Comparison of ENCODE assay signal across 14 mouse cellular contexts in the genomic region with DNA sequence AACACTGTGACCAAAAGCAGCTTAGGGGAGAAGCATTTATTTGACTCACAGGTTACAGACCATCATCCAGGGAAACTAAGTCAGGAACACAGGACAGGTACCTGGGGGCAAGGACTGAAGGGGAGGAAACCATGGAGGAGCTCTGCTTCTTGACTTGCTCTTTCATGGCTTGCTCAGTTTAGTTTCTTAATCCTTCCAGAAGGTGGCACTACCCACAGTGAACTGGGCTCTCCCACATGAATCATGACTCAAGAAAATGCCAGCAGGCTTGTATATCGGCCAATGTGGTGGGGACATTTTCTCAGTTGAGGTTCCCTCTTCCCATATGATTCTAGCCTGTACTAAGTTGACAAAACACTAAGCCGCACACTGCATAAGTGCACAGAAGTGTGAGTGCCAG. TPM values are rescaled to one million over a fixed set of nuclear protein-coding genes. Genes with fewer than 3 reads are reported as not detected.
A peak's percentile ranks its signal among the peaks of the same experiment; 100 is the strongest.
DNase-seq lines count a peak whose midpoint lies in the region; ATAC-seq and TF ChIP-seq lines count a peak whose summit lies in the region.
"Had no signal": no experiment of that assay in that cellular context is flagged by ENCODE, and none has a peak within 500 bp of the region (broad histone marks: within the 10 kb centered on the region; RNA-seq: fewer than 3 reads in every experiment).

No protein-coding gene starts in this region.

- DNase-seq in gastrocnemius, adult 2 months, result no peak
- DNase-seq in gastrocnemius, postnatal 14 days, result no peak
- no peak for DNase-seq in midbrain, postnatal 0 days (ENCODE audit: low spot score)
- DNase-seq in midbrain, embryonic 14.5 days, result no peak
- DNase-seq in Muller cell, postnatal 12 days (ENCODE audit: inconsistent ontology term), result no peak
- DNase-seq: cerebellum, adult 9-11 months; heart, adult 11 months; heart, postnatal 10 days; lung, adult 2 months; right cerebral cortex, adult 18-20 months had no signal

- 89% methylated on average over 2 of the region's 2 CpGs for WGBS in midbrain, postnatal 0 days
- 93% methylated on average over 2 of the region's 2 CpGs for WGBS in midbrain, embryonic 14.5 days
- 90% methylated on average over 2 of the region's 2 CpGs for WGBS in midbrain, embryonic 16.5 days

- no peak overlapping the region for H3K4me2 ChIP-seq in midbrain, postnatal 0 days (ENCODE audit: low read depth, low read length, poor library complexity, severe bottlenecking)
- no peak overlapping the region for H3K4me2 ChIP-seq in midbrain, embryonic 14.5 days (ENCODE audit: low read length)
- H3K4me2 ChIP-seq in midbrain, embryonic 16.5 days (ENCODE audit: low read length), result no peak overlapping the region

- no peak overlapping the region for H3K27ac ChIP-seq in gastrocnemius, adult 2 months
- no peak overlapping the region for H3K27ac ChIP-seq in midbrain, postnatal 0 days (ENCODE audit: low read depth, low read length)
- no peak overlapping the region for H3K27ac ChIP-seq in midbrain, embryonic 14.5 days (replicated peaks; ENCODE audit: low read depth, low read length)
- H3K27ac ChIP-seq in midbrain, embryonic 16.5 days (ENCODE audit: low read length), result no peak overlapping the region

- H3K36me3 ChIP-seq in midbrain, postnatal 0 days (ENCODE audit: insufficient read depth, low read length), result peaks cover 24% of the 10 kb centered on the region
- H3K36me3 ChIP-seq in midbrain, embryonic 14.5 days (ENCODE audit: control insufficient read depth, insufficient read depth, low read length), result peaks cover 72% of the 10 kb centered on the region
- peaks cover 13% of the 10 kb centered on the region for H3K36me3 ChIP-seq in midbrain, embryonic 16.5 days (ENCODE audit: control insufficient read depth, insufficient read depth, low read length)

- no peaks in the 10 kb centered on the region for H3K4me1 ChIP-seq in midbrain, postnatal 0 days (ENCODE audit: insufficient read depth, low read length)
- H3K4me1 ChIP-seq in midbrain, embryonic 14.5 days (ENCODE audit: control insufficient read depth, insufficient read depth, low read length), result no peaks in the 10 kb centered on the region
- H3K4me1 ChIP-seq in midbrain, embryonic 16.5 days (ENCODE audit: control insufficient read depth, insufficient read depth, low read length), result no peaks in the 10 kb centered on the region

- H3K9ac ChIP-seq in midbrain, postnatal 0 days (replicated peaks; ENCODE audit: low read length, poor library complexity, severe bottlenecking), result no peak overlapping the region
- no peak overlapping the region for H3K9ac ChIP-seq in midbrain, embryonic 14.5 days (replicated peaks; ENCODE audit: low read length)
- no peak overlapping the region for H3K9ac ChIP-seq in midbrain, embryonic 16.5 days (ENCODE audit: low read depth, low read length)

- intact Hi-C loops in gastrocnemius, adult 2 months (cut with DNase I), result no loop called here
- intact Hi-C loops in gastrocnemius, postnatal 14 days (cut with DNase I; ENCODE audit: low total_unique reads), result no loop called here

- no peaks in the 10 kb centered on the region for H3K27me3 ChIP-seq in midbrain, postnatal 0 days (ENCODE audit: insufficient read depth, low read length)
- no peaks in the 10 kb centered on the region for H3K27me3 ChIP-seq in midbrain, embryonic 14.5 days (ENCODE audit: control insufficient read depth, insufficient read depth, low read length)
- no peaks in the 10 kb centered on the region for H3K27me3 ChIP-seq in midbrain, embryonic 16.5 days (ENCODE audit: control insufficient read depth, insufficient read depth, low read depth, low read length)

- ATAC-seq in midbrain, postnatal 0 days (ENCODE audit: low FRiP score), result no peak
- ATAC-seq in midbrain, embryonic 14.5 days (ENCODE audit: low FRiP score, low TSS enrichment), result no peak
- ATAC-seq in activated CD4-positive, CD25-positive, alpha-beta regulatory T cell, adult 4 months, result peak; percentile 36
- ATAC-seq in midbrain, embryonic 16.5 days, result no peak

- no peak overlapping the region for H3K4me3 ChIP-seq in gastrocnemius, adult 2 months
- no peak overlapping the region for H3K4me3 ChIP-seq in midbrain, postnatal 0 days (ENCODE audit: low read depth, low read length)
- no peak overlapping the region for H3K4me3 ChIP-seq in midbrain, embryonic 14.5 days (replicated peaks; ENCODE audit: low read depth, low read length)
- no peak overlapping the region for H3K4me3 ChIP-seq in midbrain, embryonic 16.5 days (ENCODE audit: low read depth, low read length)

- H3K9me3 ChIP-seq in midbrain, postnatal 0 days (ENCODE audit: low read length), result no peaks in the 10 kb centered on the region
- no peaks in the 10 kb centered on the region for H3K9me3 ChIP-seq in midbrain, embryonic 14.5 days (ENCODE audit: control insufficient read depth, low read length)
- no peaks in the 10 kb centered on the region for H3K9me3 ChIP-seq in midbrain, embryonic 16.5 days (replicated peaks; ENCODE audit: control insufficient read depth, low read length, poor library complexity, severe bottlenecking)

- peak; percentile 9; the same call in 1 of the 2 replicates for TF ChIP-seq CTCF in gastrocnemius, adult 2 months (IDR thresholded peaks at IDR 0.05)
- TF ChIP-seq CTCF in midbrain, postnatal 0 days (IDR thresholded peaks at IDR 0.05), result peak; percentile 37

RNA-seq across cellular contexts. Expression of a gene that starts 12.0 kb away (rescaled TPM):
- total RNA-seq in gastrocnemius, adult 2 months (2021), result 10 to 100 TPM; 12.1 to 14.6 TPM
- total RNA-seq in gastrocnemius, postnatal 14 days (2021), result 10 to 100 TPM; 12.0 to 13.4 TPM
- 28.6 and 33.6 TPM in 2 replicates for total RNA-seq in midbrain, postnatal 0 days (2014; rRNA removed)
- polyA plus RNA-seq in midbrain, postnatal 0 days (2015; fragmentation: Nextera tagmentation; extraction: Ambion mirVana), result 11.2 and 12.7 TPM in 2 replicates
- 24.0 and 26.2 TPM in 2 replicates for polyA plus RNA-seq in midbrain, embryonic 14.5 days (2014; fragmentation: Nextera tagmentation; extraction: Ambion mirVana)
- 10 to 100 TPM; 30.8 to 37.4 TPM for polyA plus RNA-seq in activated CD4-positive, CD25-positive, alpha-beta regulatory T cell, adult 4 months (2017; shearing (Covaris generic))
- 21.6 and 24.9 TPM in 2 replicates for polyA plus RNA-seq in midbrain, embryonic 16.5 days (2015; fragmentation: Nextera tagmentation; extraction: Ambion mirVana)

RNA-seq across cellular contexts. Expression of a gene that starts 16.4 kb away (rescaled TPM):
- total RNA-seq in gastrocnemius, adult 2 months (2021), result 1 to 10 TPM in 1 of 2 experiments, under 1 TPM in 1; 0.82 to 2.0 TPM
- total RNA-seq in gastrocnemius, postnatal 14 days (2021), result 1 to 10 TPM; 2.9 to 3.2 TPM
- 11.4 and 11.9 TPM in 2 replicates for total RNA-seq in midbrain, postnatal 0 days (2014; rRNA removed)
- polyA plus RNA-seq in midbrain, postnatal 0 days (2015; fragmentation: Nextera tagmentation; extraction: Ambion mirVana), result 10.9 and 12.9 TPM in 2 replicates
- polyA plus RNA-seq in midbrain, embryonic 14.5 days (2014; fragmentation: Nextera tagmentation; extraction: Ambion mirVana), result 8.1 and 9.2 TPM in 2 replicates
- polyA plus RNA-seq in activated CD4-positive, CD25-positive, alpha-beta regulatory T cell, adult 4 months (2017; shearing (Covaris generic)), result not detected
- 9.6 and 10.2 TPM in 2 replicates for polyA plus RNA-seq in midbrain, embryonic 16.5 days (2015; fragmentation: Nextera tagmentation; extraction: Ambion mirVana)
- total RNA-seq: megakaryocyte, adult 5-6 weeks; neutrophil, adult 5-6 weeks had no signal
